Mouse (Mus musculus) neutrophil, adult 5-6 weeks (primary cell): ENCODE data around the gene Acp5. TPM values are rescaled to one million over a fixed set of nuclear protein-coding genes. Genes with fewer than 3 reads are reported as not detected.
A peak's percentile ranks its signal among the peaks of the same experiment; 100 is the strongest.

Source experiments
- ATAC-seq: fragments of 151-379, 151-347 bp; 2 replicates; pipeline ENCODE4 v1.8.0; 2017; ENCODE audit warnings: mild to moderate bottlenecking, moderate TSS enrichment; ENCODE audit not compliant: insufficient number of reproducible peaks, poor library complexity, low FRiP score, severe bottlenecking; ENCODE audit errors: extremely low read depth
- total RNA-seq: library from RNA; stranded (forward); fragments of 200-1000 nt; gene quantifications from 2 replicates; pipeline ENCODE4 v1.2.3, GENCODE M21; 2017

Acp5 gene
- total RNA-seq, 1 experiment from 2014 or later: 70.6 TPM

DNA sequence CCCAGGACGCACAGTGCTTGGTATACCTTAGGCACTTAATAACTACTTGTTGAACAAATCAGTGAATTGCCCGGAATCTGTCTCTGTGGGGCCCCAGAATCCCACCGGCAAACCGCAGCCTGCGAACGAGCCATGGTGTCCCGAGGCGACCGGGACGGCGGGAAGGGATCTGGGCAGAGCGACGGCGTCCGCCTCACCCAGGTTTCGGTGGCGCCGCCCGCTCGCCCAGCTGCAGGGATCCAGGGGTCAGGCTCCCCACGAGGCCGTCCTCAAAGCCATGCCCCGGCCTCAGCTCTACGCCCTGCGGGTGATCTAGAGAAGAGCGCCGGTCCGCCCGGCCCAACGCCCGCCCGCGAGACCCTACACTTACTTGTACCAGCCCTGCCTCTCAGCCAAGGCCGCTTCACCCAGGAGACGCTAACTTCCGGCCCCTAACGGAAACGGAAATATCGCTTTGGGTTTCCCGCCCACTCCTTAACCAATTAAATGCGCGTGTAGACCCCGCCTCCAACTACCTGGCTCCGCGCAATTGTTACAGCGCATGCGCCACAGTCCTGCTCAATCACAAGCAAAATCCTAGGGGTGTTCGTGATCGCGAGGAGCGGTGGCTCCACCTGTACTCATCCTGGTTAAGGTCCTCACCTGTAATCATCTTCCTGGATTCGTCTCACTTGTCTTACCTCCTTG lies 18.6 kb downstream of the Acp5 start, which contains the start of gene Elof1:
TSS of gene Elof1 (minus strand) at position 433 of the 687 bp plus-strand sequence.
- ATAC-seq: peak; percentile 91

DNA sequence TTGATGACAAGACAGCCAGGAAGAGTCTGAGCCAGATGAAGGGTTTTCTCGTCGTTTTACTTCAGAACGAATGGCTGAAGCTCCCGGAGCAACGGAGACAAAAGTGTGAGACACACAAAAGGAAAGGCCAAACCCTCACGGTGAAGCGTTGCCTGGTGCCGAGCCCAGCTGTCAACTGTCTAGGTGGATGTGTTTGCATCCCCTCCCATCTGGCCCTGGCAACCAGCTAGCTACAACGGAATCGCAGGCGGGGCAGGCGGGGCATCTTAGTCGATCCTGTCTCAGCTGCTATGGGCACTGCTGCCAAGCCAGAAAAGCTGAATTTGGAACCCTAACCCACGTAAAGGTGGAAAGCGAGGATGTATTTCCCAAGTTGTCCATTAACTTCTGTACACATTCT lies 19.4 kb downstream of the Acp5 start:
- no peak for ATAC-seq

DNA sequence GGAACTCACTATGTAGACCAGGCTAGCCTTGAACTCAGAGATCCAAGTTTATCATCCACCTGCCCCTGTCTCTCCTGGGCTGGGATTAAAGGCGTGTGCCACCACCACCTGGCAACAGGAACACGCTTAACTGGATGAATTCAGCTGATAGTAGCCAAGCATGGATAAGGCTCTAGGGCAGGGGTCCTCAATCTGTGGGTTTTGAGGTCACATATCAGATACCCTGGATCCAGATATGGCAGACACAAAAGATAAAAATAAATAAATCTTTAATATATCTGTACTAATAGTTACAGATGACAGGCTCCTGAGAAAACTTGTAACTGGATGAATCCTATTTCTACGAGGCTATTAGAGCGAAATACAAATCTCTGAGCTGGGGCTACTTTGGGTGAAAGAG lies 19.9 kb downstream of the Acp5 start:
- no peak for ATAC-seq

DNA sequence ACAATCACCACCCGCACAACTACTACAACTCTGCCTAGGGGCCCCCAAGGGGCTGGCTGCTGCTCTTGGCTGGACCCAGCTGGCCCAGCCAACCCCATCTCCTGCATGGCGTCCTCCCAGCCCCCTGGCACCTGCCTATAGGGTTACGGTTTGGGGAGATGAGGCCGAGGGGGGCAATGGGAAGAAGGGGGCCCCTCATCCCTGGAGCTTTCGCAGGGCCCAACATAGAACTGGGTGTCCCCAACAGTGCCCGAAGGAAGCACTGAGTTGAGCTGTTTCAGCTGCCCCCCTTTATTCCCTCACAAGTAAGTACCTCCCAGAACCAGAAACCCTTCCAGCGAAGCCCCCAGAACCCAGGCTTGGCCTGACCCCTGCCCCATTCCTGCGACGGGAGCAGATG lies 27.3 kb downstream of the Acp5 start:
- ATAC-seq: no peak

DNA sequence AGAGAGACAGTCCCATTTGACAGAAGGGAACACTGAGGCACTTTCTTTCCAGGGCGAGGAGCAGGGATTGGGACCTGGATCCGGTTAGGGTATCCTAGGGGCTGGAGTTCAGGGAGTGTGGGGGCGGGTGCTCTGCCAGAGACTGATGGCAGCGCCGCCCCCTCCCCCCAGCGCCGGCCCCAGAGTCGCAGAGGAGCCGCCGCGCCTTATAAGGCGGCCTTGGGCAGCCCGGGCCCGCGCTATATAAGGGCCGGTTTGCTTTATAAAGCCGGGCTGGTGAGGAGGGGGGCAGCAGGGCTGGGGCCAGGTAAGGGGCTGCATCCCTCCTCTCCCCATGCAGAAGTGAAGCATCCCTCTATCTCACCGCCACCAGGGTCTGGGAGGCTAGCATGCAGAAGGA lies 35.6 kb downstream of the Acp5 start:
- no peak for ATAC-seq

DNA sequence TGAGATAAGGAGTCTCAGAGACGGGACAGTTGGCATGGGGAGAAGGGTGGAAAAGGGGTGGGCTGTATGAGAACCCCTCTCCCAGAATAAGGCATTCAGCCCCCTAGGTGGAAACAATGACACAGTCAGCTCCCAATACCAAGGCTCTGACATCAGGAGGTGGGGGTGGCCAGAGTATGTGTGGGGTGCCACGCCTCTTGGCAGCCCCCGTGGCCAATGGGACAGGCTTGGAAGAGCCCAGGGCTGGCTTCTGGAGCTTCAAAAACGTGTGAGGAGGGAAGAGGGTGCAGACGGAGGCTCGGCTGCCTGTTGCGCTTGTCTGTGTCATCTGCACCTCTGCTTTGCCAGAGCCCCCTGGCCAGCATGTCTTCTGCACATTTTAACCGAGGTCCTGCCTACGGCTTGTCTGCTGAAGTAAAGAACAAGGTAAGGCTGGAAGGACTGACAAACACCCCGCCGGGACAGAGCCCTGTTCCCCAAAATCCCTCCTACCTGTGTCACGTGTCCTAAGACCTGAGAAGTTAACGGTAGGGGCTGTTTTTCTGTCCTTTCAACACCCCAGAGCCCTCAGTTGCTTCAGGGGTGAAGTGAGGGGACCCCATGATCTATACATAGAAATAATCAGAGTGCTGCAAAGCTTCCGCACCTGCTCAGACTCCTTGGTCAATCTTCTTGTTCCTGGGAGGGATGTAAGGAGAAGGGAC lies 36.4 kb downstream of the Acp5 start, which contains the start of gene Cnn1:
TSS of gene Cnn1 (plus strand) at position 224 of the 704 bp plus-strand sequence.
- ATAC-seq: no peak

DNA sequence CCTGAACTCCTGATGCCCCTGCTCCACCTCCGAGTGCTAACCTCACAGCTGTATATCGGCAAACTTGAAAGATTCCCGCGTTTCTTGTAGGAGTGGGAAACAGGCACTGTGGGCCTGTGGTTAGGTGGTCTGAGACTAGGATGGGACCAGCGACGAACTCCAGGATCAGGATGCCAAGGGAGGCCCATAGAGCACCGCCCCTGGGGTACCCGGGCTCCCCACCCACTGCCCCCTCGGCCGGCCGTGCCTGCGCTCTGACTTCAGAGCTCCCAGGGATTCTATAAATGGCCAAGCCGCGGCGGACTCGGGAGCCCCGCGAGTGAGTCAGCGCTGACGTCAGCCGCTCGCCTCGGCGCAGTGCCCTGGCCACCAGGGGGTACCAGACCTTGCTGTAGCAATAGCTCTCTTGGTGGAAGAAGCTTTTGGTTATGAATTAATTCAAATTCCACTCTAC lies 39.6 kb downstream of the Acp5 start:
- peak; percentile 84 for ATAC-seq

DNA sequence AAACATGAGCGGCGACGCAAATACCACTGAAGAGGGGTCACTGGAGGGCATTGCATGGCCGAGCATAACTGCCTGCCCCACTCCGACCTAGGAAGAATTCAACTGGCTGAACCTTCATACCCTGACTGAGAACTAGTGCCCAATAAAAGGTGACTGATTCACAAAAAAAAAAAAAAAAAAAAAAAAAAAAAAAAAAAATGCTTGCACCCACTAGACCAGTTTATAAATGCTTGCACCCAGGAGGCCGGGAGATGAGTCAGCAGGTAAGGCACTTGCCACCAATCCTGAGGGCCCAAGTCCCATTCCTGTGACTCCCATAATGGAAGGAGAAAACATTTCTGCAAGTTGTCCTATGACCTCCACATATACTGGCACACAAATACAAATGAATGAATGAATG lies 42.8 kb downstream of the Acp5 start:
- ATAC-seq: no peak

DNA sequence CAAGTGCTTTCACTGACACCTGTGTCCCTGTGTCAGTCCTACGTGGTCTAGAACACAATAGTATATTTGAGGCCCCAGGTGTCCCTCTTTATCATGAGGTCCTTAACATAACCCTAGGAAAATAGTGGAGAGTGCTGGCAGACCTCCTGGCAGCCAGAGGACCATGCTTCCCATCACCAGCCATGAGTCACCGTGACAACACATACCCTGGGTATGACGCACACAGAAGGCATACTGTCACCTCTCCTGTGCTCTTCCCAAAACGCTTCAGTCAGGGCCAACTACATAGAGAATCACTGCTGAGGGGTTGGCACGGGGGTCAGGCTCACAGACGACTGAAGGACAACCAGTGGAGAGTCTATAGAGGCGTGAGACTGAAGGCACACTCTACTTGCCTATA lies 45.5 kb downstream of the Acp5 start:
- no peak for ATAC-seq

DNA sequence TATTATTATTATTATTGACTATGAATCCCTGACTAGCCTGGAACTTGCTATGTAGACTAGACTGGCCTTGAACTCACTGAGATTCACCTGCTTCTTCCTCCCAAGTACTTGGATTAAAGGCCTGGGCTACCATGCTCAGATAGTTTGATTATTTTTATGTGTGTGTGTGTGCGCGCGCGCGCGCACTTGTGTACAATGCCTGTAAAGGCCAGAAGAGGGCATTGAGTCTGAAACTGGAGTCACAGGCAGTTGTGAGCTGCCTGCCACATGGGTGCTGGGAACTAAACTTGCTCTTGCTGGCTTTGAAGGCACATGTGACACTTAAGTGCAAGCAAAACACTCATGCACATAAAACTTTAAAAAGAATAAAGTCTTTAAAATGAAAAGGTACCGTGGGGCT lies 46.2 kb downstream of the Acp5 start:
- no peak for ATAC-seq

DNA sequence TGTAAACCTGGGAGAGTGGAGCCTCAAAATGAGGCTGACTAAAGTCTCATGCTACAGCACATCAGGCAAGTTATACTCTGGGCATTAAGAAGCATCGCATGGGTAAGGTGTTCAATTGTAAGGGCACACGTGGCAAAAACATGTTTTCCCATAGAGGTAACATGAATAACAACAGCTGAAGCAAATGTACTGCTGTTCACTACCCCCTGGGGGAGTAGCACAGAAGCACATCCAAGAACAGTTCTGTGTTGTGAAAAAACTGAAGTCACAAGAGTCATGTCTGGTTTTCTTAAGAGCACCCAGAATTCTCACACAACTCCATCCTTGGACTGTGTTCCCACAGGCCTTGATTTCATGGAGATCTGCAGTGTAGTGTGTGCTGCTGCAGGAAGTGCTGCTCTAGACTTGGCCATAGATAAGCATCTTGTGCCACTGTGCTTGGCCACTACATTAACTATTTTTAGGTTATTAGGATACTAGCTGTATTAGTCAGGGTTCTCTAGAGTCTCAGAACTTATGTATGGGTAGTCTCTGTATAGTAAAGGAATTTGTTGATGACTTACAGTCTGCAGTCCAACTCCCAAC lies 48.4 kb downstream of the Acp5 start:
- no peak for ATAC-seq

DNA sequence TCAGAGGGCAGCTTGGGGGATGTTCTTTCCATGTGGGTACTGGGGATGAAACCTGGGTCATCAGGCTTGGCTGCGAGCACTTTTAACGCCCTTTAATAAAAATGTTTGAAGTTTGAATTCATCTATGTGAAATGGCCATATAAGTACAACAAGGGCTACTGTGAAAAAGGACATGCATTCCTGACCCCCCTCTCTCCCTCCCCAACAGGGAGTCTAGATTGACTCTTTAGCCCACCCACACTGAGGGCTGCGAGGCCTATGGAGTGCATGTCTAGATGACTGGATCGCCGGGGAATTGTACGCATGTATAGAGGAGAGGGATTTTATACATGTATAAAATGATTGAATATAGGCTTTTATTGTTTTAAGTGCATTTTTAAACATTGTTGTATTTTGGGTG lies 49.5 kb downstream of the Acp5 start:
- no peak for ATAC-seq

DNA sequence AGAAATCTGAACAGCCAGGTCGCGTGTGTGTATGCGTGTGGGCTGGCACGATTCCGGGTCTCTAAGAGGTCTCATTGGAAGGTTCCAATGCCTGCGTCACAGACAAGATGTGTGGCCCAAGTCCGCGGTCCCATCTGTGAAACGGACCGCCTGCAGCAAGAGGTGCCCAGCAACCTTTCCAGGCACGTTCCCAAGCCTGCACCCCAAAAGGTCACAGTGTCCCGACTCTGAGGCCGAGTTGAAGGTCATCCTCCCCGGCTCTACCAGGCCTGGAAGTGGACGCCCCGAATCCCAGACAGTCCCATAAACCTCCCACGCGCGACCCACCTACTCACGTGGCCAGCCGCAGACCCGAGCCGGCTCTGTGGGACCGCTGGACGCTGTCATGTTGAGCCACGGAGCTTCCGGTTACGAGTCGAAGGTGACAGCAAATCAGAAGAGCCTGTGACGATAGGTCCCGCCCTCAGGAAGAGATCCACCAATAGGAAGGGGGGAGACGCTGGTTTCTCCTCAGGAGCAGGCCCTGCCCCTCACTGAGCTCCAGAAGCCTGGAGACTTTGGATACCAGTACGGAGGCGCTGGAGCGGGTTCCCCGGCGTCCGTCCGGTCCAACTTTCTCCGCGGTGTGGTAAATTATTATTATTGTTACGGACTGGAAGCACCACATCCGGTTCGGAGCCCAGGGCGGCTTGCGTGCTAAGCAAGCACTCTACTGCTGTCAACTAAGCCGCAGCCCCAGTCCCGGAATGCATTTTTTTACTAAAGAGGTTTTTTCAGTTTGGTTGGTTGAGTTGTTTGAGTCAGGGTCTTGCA lies 50.3 kb downstream of the Acp5 start, which contains the start of gene Ecsit:
TSS of gene Ecsit (minus strand) at position 417 of the 813 bp plus-strand sequence.
- peak; percentile 99 for ATAC-seq

DNA sequence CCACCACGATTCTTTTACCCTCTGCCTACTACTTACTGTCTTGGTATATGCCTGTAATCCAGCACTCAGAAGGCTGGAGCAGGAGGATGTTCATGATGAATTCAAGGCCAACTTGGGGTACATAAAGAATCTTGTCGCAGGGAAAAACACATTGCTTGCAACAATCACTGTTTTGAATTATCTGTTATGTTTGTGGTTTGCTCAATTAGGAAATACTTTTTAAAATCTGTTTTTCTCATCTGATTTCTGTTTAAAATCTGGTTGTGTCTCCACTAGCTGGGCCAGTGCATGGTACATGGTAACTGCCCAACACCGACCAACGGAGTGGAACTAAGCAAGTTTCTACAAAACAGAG lies 50.9 kb downstream of the Acp5 start:
- ATAC-seq: no peak

Other genes with a start within 250 kb of the Acp5 start
- 17.1 and 20.0 TPM in 2 replicates for gene Rab3d, start 217.5 kb downstream of the Acp5 start, total RNA-seq
- not detected in 2 replicates for gene Ccdc159, start 208.2 kb downstream of the Acp5 start, total RNA-seq
- 1.6 TPM in 1 of 2 replicates, not detected in the other for gene Tmem205, start 208.2 kb downstream of the Acp5 start, total RNA-seq
- gene Plppr2, start 198.7 kb downstream of the Acp5 start, total RNA-seq: 0.25 TPM in 1 of 2 replicates, not detected in the other
- gene Swsap1, start 180.0 kb downstream of the Acp5 start, total RNA-seq: 3.1 and 3.7 TPM in 2 replicates
- gene Epor, start 172.2 kb downstream of the Acp5 start, total RNA-seq: not detected in 2 replicates
- gene Rgl3, start 146.3 kb downstream of the Acp5 start, total RNA-seq: not detected in 2 replicates
- 0.49 TPM in 1 of 2 replicates, not detected in the other for gene Ccdc151, start 133.1 kb downstream of the Acp5 start, total RNA-seq
- 37.1 and 40.3 TPM in 2 replicates for gene Prkcsh, start 132.9 kb downstream of the Acp5 start, total RNA-seq
- gene Elavl3, start 83.7 kb downstream of the Acp5 start, total RNA-seq: not detected in 2 replicates
- not detected in 2 replicates for gene Gm49318, start 64.5 kb downstream of the Acp5 start, total RNA-seq
- gene Zfp653, start 64.3 kb downstream of the Acp5 start, total RNA-seq: 13.5 and 18.5 TPM in 2 replicates
- gene Ecsit, start 50.3 kb downstream of the Acp5 start, total RNA-seq: 10.1 and 14.0 TPM in 2 replicates
- not detected in 2 replicates for gene Cnn1, start 36.5 kb downstream of the Acp5 start, total RNA-seq
- gene Elof1, start 18.5 kb downstream of the Acp5 start, total RNA-seq: 27.4 and 27.9 TPM in 2 replicates
- gene Pigyl, start 21.1 kb upstream of the Acp5 start, total RNA-seq: 13.0 and 16.6 TPM in 2 replicates
- not detected in 2 replicates for gene Zfp872, start 52.4 kb upstream of the Acp5 start, total RNA-seq
- 49.2 and 51.3 TPM in 2 replicates for gene Zfp809, start 90.0 kb upstream of the Acp5 start, total RNA-seq
- 1.6 and 1.7 TPM in 2 replicates for gene Zfp599, start 124.2 kb upstream of the Acp5 start, total RNA-seq
- gene Zfp810, start 171.9 kb upstream of the Acp5 start, total RNA-seq: 13.9 and 20.4 TPM in 2 replicates